Mouse (Mus musculus): Measurements from ENCODE around the gene Atp2b4.

GRCm38 (mm10) chr1:133742517-133742916 lies 58.3 kb downstream of the Atp2b4 start:
- no peak for TF ChIP-seq EP300 (optimal IDR thresholded peaks at IDR 0.05)
- no peak for TF ChIP-seq CTCF (IDR thresholded peaks at IDR 0.05; ENCODE audit: low read depth)
